10 mouse cellular contexts compared by ENCODE assay signal in the genomic region with DNA sequence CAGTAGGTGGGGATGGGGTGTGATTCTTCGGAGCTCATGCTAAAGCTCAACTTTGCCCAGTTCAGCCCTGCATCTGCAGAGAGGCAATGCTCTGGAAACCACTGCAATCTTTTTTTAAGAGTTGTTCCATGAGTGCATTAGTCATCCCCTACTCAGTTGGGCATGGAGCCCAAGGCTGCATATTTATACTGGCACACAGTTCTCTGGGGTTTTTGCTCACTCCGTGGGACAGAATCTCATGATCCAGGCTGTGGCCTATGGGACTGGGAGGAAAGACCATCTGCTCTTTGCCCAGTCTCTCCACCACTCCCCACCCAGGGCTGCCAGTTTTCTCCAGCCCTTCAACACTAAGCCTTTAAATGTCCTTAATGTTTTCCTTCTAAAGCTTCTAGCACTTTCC. TPM values are rescaled to one million over a fixed set of nuclear protein-coding genes. Genes with fewer than 3 reads are reported as not detected.
DNase-seq lines count a peak whose midpoint lies in the region; ATAC-seq lines count a peak whose summit lies in the region.
"Had no signal": no experiment of that assay in that cellular context is flagged by ENCODE, and none has a peak within 500 bp of the region (broad histone marks: within the 10 kb centered on the region; RNA-seq: fewer than 3 reads in every experiment).

No protein-coding gene starts in this region.

- H3K9ac ChIP-seq in lung, embryonic 16.5 days (ENCODE audit: low read length), result no peak overlapping the region
- H3K9ac ChIP-seq in midbrain, embryonic 13.5 days (replicated peaks), result no peak overlapping the region
- no peak overlapping the region for H3K9ac ChIP-seq in hindbrain, embryonic 14.5 days
- H3K9ac ChIP-seq: hindbrain, embryonic 15.5 days; midbrain, embryonic 12.5 days had no signal

- no peak overlapping the region for H3K4me2 ChIP-seq in lung, embryonic 16.5 days (ENCODE audit: low read depth, low read length)
- H3K4me2 ChIP-seq in midbrain, embryonic 13.5 days (replicated peaks), result no peak overlapping the region
- H3K4me2 ChIP-seq in hindbrain, embryonic 14.5 days (replicated peaks), result no peak overlapping the region
- H3K4me2 ChIP-seq: hindbrain, embryonic 15.5 days; midbrain, embryonic 12.5 days had no signal

- H3K4me3 ChIP-seq in lung, embryonic 16.5 days (ENCODE audit: low read length), result no peak overlapping the region
- H3K4me3 ChIP-seq in midbrain, embryonic 13.5 days (replicated peaks), result no peak overlapping the region
- no peak overlapping the region for H3K4me3 ChIP-seq in hindbrain, embryonic 14.5 days (replicated peaks; ENCODE audit: low read length)
- H3K4me3 ChIP-seq: hindbrain, embryonic 15.5 days; midbrain, embryonic 12.5 days had no signal

- H3K36me3 ChIP-seq in lung, embryonic 16.5 days (ENCODE audit: control insufficient read depth, insufficient read depth, low read length), result no peaks in the 10 kb centered on the region
- H3K36me3 ChIP-seq in midbrain, embryonic 13.5 days, result no peaks in the 10 kb centered on the region
- no peaks in the 10 kb centered on the region for H3K36me3 ChIP-seq in hindbrain, embryonic 14.5 days (replicated peaks; ENCODE audit: control insufficient read depth, insufficient read depth)
- H3K36me3 ChIP-seq: hindbrain, embryonic 15.5 days; midbrain, embryonic 12.5 days had no signal

- H3K4me1 ChIP-seq in lung, embryonic 16.5 days (replicated peaks; ENCODE audit: control insufficient read depth, insufficient read depth, low read length), result peaks cover 3% of the 10 kb centered on the region
- H3K4me1 ChIP-seq in midbrain, embryonic 13.5 days (replicated peaks), result no peaks in the 10 kb centered on the region
- no peaks in the 10 kb centered on the region for H3K4me1 ChIP-seq in hindbrain, embryonic 14.5 days (replicated peaks; ENCODE audit: control insufficient read depth, insufficient read depth, low read length)
- H3K4me1 ChIP-seq: hindbrain, embryonic 15.5 days; midbrain, embryonic 12.5 days had no signal

- WGBS in lung, embryonic 16.5 days, result 40% methylated on average over 2 of the region's 2 CpGs
- 79% methylated on average over 2 of the region's 2 CpGs for WGBS in midbrain, embryonic 13.5 days
- WGBS in hindbrain, embryonic 14.5 days, result 75% methylated on average over 2 of the region's 2 CpGs

- DNase-seq in frontal cortex, postnatal 10 days (ENCODE audit: low spot score in 2 of 2), result no peak
- peak; percentile 88 to 93 for DNase-seq in adrenal gland, adult (ENCODE audit: inconsistent age in 2 of 2, low spot score in 1 of 2)
- DNase-seq in heart, adult 9 months (ENCODE audit: low spot score in 2 of 2), result peak; percentile 70 to 81
- DNase-seq in hindbrain, embryonic 14.5 days (ENCODE audit: low spot score), result no peak
- DNase-seq in spleen, postnatal 10 days (ENCODE audit: low spot score in 2 of 2), result no peak

- peak; percentile 95 for ATAC-seq in frontal cortex, adult (ENCODE audit: low TSS enrichment)
- peak; percentile 76 for ATAC-seq in lung, embryonic 16.5 days (ENCODE audit: low read depth)
- ATAC-seq in midbrain, embryonic 13.5 days, result no peak
- no peak for ATAC-seq in hindbrain, embryonic 14.5 days (ENCODE audit: low FRiP score)

- peak overlapping the region; percentile 65 for H3K27ac ChIP-seq in lung, embryonic 16.5 days (ENCODE audit: low read length)
- H3K27ac ChIP-seq in midbrain, embryonic 13.5 days, result no peak overlapping the region
- H3K27ac ChIP-seq in hindbrain, embryonic 14.5 days, result no peak overlapping the region
- H3K27ac ChIP-seq: hindbrain, embryonic 15.5 days; midbrain, embryonic 12.5 days had no signal

- no peaks in the 10 kb centered on the region for H3K9me3 ChIP-seq in lung, embryonic 16.5 days (ENCODE audit: control insufficient read depth, low read length)
- H3K9me3 ChIP-seq in midbrain, embryonic 13.5 days, result no peaks in the 10 kb centered on the region
- H3K9me3 ChIP-seq in hindbrain, embryonic 14.5 days (ENCODE audit: control insufficient read depth, low read length), result no peaks in the 10 kb centered on the region
- H3K9me3 ChIP-seq: hindbrain, embryonic 15.5 days had no signal

- H3K27me3 ChIP-seq in lung, embryonic 16.5 days (ENCODE audit: control insufficient read depth, insufficient read depth, low read depth, low read length), result no peaks in the 10 kb centered on the region
- H3K27me3 ChIP-seq in midbrain, embryonic 13.5 days, result no peaks in the 10 kb centered on the region
- no peaks in the 10 kb centered on the region for H3K27me3 ChIP-seq in hindbrain, embryonic 14.5 days (ENCODE audit: control insufficient read depth, insufficient read depth, low read length)
- H3K27me3 ChIP-seq: hindbrain, embryonic 15.5 days; midbrain, embryonic 12.5 days had no signal

RNA-seq across cellular contexts. Expression of a gene that starts 40.0 kb away (rescaled TPM):
- 13.6 and 18.1 TPM in 2 replicates for polyA plus RNA-seq in lung, embryonic 16.5 days (2015; fragmentation: Nextera tagmentation; extraction: Ambion mirVana)
- 0.52 and 0.62 TPM in 2 replicates for polyA plus RNA-seq in midbrain, embryonic 13.5 days (2015; fragmentation: Nextera tagmentation; extraction: Ambion mirVana)
- polyA plus RNA-seq in hindbrain, embryonic 14.5 days (2014; fragmentation: Nextera tagmentation; extraction: Ambion mirVana), result 8.4 and 11.3 TPM in 2 replicates
- polyA plus RNA-seq: midbrain, embryonic 12.5 days had no signal

RNA-seq across cellular contexts. Expression of a gene that starts 59.1 kb away (rescaled TPM):
- 1.4 and 1.7 TPM in 2 replicates for polyA plus RNA-seq in lung, embryonic 16.5 days (2015; fragmentation: Nextera tagmentation; extraction: Ambion mirVana)
- 0.27 and 0.30 TPM in 2 replicates for polyA plus RNA-seq in midbrain, embryonic 13.5 days (2015; fragmentation: Nextera tagmentation; extraction: Ambion mirVana)
- 0.53 and 0.66 TPM in 2 replicates for polyA plus RNA-seq in hindbrain, embryonic 14.5 days (2014; fragmentation: Nextera tagmentation; extraction: Ambion mirVana)
- polyA plus RNA-seq: midbrain, embryonic 12.5 days had no signal

Comparison
In these comparisons a context has a peak if more than half of its experiments do, and no peak if none do; other contexts are left out.
1. ATAC-seq: peak in frontal cortex, adult (single experiment) and lung, embryonic 16.5 days (single experiment); none in midbrain, embryonic 13.5 days (single experiment) and hindbrain, embryonic 14.5 days (single experiment).
2. DNase-seq: peak in adrenal gland, adult (2 of 2) and heart, adult 9 months (2 of 2); none in frontal cortex, postnatal 10 days (0 of 2), hindbrain, embryonic 14.5 days (single experiment) and spleen, postnatal 10 days (0 of 2).